Mouse (Mus musculus): ENCODE data around the gene Slc23a2.

The Slc23a2 gene

GRCm38 (mm10) chr2:132095821-132096220, 49.1 kb downstream of the Slc23a2 start:
- DNase-seq: no peak

GRCm38 (mm10) chr2:132094441-132095230, 50.3 kb downstream of the Slc23a2 start:
- DNase-seq: peak; percentile 97

GRCm38 (mm10) chr2:132093739-132094138, 51.2 kb downstream of the Slc23a2 start:
- no peak for DNase-seq

- no peak for DNase-seq
Measured at GRCm38 (mm10) chr2:132093298-132093697, 51.6 kb downstream of the Slc23a2 start.

GRCm38 (mm10) chr2:132092722-132093121, 52.2 kb downstream of the Slc23a2 start:
- DNase-seq: no peak

GRCm38 (mm10) chr2:132091749-132092148, 53.2 kb downstream of the Slc23a2 start:
- no peak for DNase-seq

- DNase-seq: no peak
Measured at GRCm38 (mm10) chr2:132084813-132085212, 60.1 kb downstream of the Slc23a2 start.

- peak; percentile 90 for DNase-seq
Measured at GRCm38 (mm10) chr2:132084396-132084795, 60.5 kb downstream of the Slc23a2 start.

- DNase-seq: peak; percentile 97
Measured at GRCm38 (mm10) chr2:132079139-132079538, 65.8 kb downstream of the Slc23a2 start.

GRCm38 (mm10) chr2:132073052-132073451, 71.9 kb downstream of the Slc23a2 start:
- no peak for DNase-seq

GRCm38 (mm10) chr2:132069985-132070735, 74.7 kb downstream of the Slc23a2 start:
- no peak for DNase-seq

GRCm38 (mm10) chr2:132064185-132064831, 80.6 kb downstream of the Slc23a2 start:
- DNase-seq: peak; percentile 89

- no peak for DNase-seq
Measured at GRCm38 (mm10) chr2:132063776-132064175, 81.1 kb downstream of the Slc23a2 start.

- DNase-seq: no peak
Measured at GRCm38 (mm10) chr2:132061884-132062283, 83.0 kb downstream of the Slc23a2 start.

- no peak for DNase-seq
Measured at GRCm38 (mm10) chr2:132059919-132060318, 85.0 kb downstream of the Slc23a2 start.

- no peak for DNase-seq
Measured at GRCm38 (mm10) chr2:132055349-132055753, 89.6 kb downstream of the Slc23a2 start.

- no peak for DNase-seq
Measured at GRCm38 (mm10) chr2:132053824-132054223, 91.1 kb downstream of the Slc23a2 start.

- DNase-seq: no peak
Measured at GRCm38 (mm10) chr2:132051798-132052197, 93.1 kb downstream of the Slc23a2 start.

- no peak for DNase-seq
Measured at GRCm38 (mm10) chr2:132049921-132050320, 95.0 kb downstream of the Slc23a2 start.

- no peak for DNase-seq
Measured at GRCm38 (mm10) chr2:132049491-132049890, 95.4 kb downstream of the Slc23a2 start.

- DNase-seq: no peak
Measured at GRCm38 (mm10) chr2:132048143-132048772, 96.7 kb downstream of the Slc23a2 start.

GRCm38 (mm10) chr2:132047364-132047763, 97.5 kb downstream of the Slc23a2 start:
- no peak for DNase-seq

- no peak for DNase-seq
Measured at GRCm38 (mm10) chr2:132046659-132047058, 98.2 kb downstream of the Slc23a2 start.
